Mouse (Mus musculus) olfactory bulb, adult 2 months (tissue): ENCODE data around the gene Tbc1d5.

ENCODE experiments used
- CTCF ChIP-seq: fragments of 200-500 bp; IDR thresholded peaks from 2 replicates; pipeline ENCODE4 v1.5.1; 2012; ENCODE audit warnings: low read depth, mild to moderate bottlenecking, low read length, moderate library complexity; ENCODE audit not compliant: insufficient read depth
- POLR2A ChIP-seq: fragments of 200-500 bp; IDR thresholded peaks from 2 replicates; pipeline ENCODE4 v1.6.1; 2012; ENCODE audit warnings: mild to moderate bottlenecking, low read depth, low read length, moderate library complexity; ENCODE audit not compliant: insufficient read depth

GRCm38 (mm10) chr17:50729577-50729976, 449.6 kb downstream of the Tbc1d5 start:
- no peak for TF ChIP-seq CTCF
- TF ChIP-seq POLR2A = no peak
